Mouse (Mus musculus): ENCODE data around the gene Prim2.

GRCm38 (mm10) chr1:33627803-33628202 lies 41.8 kb downstream of the Prim2 start:
- no peak for TF ChIP-seq CTCF (IDR thresholded peaks at IDR 0.05; ENCODE audit: low read depth, low read length)
- TF ChIP-seq POLR2A (IDR thresholded peaks at IDR 0.05; ENCODE audit: insufficient read depth, low read length): no peak

Measured in ES-Bruce4 (cell line).